Mouse (Mus musculus): ENCODE results near the gene Fam198a. TPM values are rescaled to one million over a fixed set of nuclear protein-coding genes. Genes with fewer than 3 reads are reported as not detected.

The Fam198a gene
- total and polyA plus RNA-seq, 2 experiments from 2014 or later: 1.6 to 5.7 TPM

DNA sequence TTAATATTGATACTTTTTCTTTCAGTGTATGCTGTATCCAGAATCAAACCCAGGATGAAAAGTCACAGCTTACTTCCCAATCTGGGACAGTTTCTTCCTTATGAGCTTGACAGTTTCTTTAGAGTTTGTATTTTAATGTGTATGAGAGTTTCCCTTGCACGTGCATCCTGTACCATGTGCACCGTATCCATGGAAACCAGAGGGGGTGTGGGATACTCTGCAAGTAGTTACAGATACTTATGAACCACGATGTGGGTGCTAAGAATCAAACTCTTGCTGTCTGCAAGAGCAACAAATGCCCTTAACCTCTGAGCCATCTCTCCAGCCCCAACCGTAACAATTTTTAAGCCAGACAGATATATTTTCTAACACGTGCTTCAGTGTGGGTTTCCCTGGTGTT lies 40.3 kb downstream of the Fam198a start:
- DNase-seq (peak; percentile 50), ATAC-seq (no peak)
- Histone ChIP-seq H3K4me1 (ENCODE audit: insufficient read depth) (peaks cover 12% of the 10 kb centered on the region; the same call in 1 of the 2 replicates), H3K27ac (ENCODE audit: low read depth, low read length) (no peak overlapping the region), H3K4me3 (ENCODE audit: low read depth, low read length) (no peak overlapping the region), H3K4me2 (ENCODE audit: low read depth) (no peak overlapping the region), H3K36me3 (ENCODE audit: insufficient read depth) (no peaks in the 10 kb centered on the region), H3K9ac (no peak overlapping the region), H3K27me3 (ENCODE audit: insufficient read depth, low read length) (no peaks in the 10 kb centered on the region), H3K9me3 (ENCODE audit: low read length) (no peaks in the 10 kb centered on the region)
- no peak for TF ChIP-seq CTCF (IDR thresholded peaks at IDR 0.05; ENCODE audit: low read depth)
- WGBS: 56% methylated on average over 5 of the region's 5 CpGs

GRCm38 (mm10) chr9:121993047-121993446 lies 42.3 kb downstream of the Fam198a start:
- no peak overlapping the region for H3K4me3 ChIP-seq (ENCODE audit: low read depth, low read length)
- H3K4me1 ChIP-seq (ENCODE audit: insufficient read depth): peaks cover 12% of the 10 kb centered on the region; the same call in 1 of the 2 replicates
- no peak overlapping the region for H3K9ac ChIP-seq
- DNase-seq (no peak), ATAC-seq (no peak)
- H3K9me3 ChIP-seq (ENCODE audit: low read length): no peaks in the 10 kb centered on the region
- H3K36me3 ChIP-seq (ENCODE audit: insufficient read depth): no peaks in the 10 kb centered on the region
- 58% methylated on average over 3 of the region's 3 CpGs for WGBS
- TF ChIP-seq CTCF (IDR thresholded peaks at IDR 0.05; ENCODE audit: low read depth): no peak
- H3K27ac ChIP-seq (ENCODE audit: low read depth, low read length): no peak overlapping the region
- no peaks in the 10 kb centered on the region for H3K27me3 ChIP-seq (ENCODE audit: insufficient read depth, low read length)
- no peak overlapping the region for H3K4me2 ChIP-seq (ENCODE audit: low read depth)

- Histone ChIP-seq H3K4me2 (ENCODE audit: low read depth) (peak overlapping the region; percentile 83), H3K4me3 (ENCODE audit: low read depth, low read length) (peak overlapping the region; percentile 89), H3K27ac (ENCODE audit: low read depth, low read length) (no peak overlapping the region), H3K36me3 (ENCODE audit: insufficient read depth) (no peaks in the 10 kb centered on the region), H3K9me3 (ENCODE audit: low read length) (no peaks in the 10 kb centered on the region), H3K27me3 (ENCODE audit: insufficient read depth, low read length) (no peaks in the 10 kb centered on the region), H3K9ac (peak overlapping the region; percentile 95), H3K4me1 (ENCODE audit: insufficient read depth) (peaks cover 12% of the 10 kb centered on the region; the same call in 1 of the 2 replicates)
- DNase-seq: no peak
- ATAC-seq: no peak
- WGBS: 9% methylated on average over 10 of the region's 10 CpGs
- TF ChIP-seq CTCF (IDR thresholded peaks at IDR 0.05; ENCODE audit: low read depth): no peak
Measured at GRCm38 (mm10) chr9:121995077-121995476, 44.3 kb downstream of the Fam198a start.

DNA sequence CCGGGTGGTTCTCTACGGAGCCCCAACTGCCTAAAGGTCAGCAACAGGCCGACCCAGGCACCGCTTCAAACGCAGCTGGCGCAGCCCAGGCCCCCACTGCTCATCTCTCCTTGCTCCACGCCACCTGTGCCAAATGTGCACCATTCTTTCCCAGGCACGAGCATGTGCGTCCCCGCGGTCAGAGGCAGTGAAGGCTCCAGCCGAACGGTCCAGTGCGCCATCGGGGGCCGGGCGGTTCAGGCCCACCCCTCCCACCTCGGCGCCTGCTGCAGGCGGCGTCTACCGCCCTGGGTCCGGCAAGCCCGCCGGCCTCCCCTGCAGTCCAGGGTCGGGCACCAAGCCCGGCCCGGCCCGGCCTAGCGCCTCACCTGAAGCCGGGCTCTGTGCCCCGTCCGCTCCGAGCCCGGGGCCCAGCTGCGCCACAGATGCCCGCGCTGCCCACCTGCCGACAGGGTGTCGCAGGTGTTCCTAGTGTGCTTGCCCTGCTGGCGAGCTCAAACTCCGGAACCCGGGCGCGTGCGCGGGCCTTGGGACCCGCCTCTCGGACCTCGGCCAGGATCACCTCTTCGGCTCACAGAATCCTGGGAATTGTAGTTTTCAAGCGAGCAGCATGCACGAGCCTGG lies 44.8 kb downstream of the Fam198a start:
- DNase-seq (peak; percentile 90), ATAC-seq (peak; percentile 90)
- Histone ChIP-seq H3K36me3 (ENCODE audit: insufficient read depth) (no peaks in the 10 kb centered on the region), H3K9me3 (ENCODE audit: low read length) (no peaks in the 10 kb centered on the region), H3K27me3 (ENCODE audit: insufficient read depth, low read length) (no peaks in the 10 kb centered on the region), H3K4me2 (ENCODE audit: low read depth) (peak overlapping the region; percentile 83), H3K27ac (ENCODE audit: low read depth, low read length) (no peak overlapping the region; the same call in 1 of the 2 replicates), H3K4me1 (ENCODE audit: insufficient read depth) (peaks cover 12% of the 10 kb centered on the region; the same call in 1 of the 2 replicates), H3K4me3 (ENCODE audit: low read depth, low read length) (peak overlapping the region; percentile 89), H3K9ac (peak overlapping the region; percentile 95)
- no peak for TF ChIP-seq CTCF (IDR thresholded peaks at IDR 0.05; ENCODE audit: low read depth)
- 1% methylated on average over 52 of the region's 53 CpGs for WGBS

DNA sequence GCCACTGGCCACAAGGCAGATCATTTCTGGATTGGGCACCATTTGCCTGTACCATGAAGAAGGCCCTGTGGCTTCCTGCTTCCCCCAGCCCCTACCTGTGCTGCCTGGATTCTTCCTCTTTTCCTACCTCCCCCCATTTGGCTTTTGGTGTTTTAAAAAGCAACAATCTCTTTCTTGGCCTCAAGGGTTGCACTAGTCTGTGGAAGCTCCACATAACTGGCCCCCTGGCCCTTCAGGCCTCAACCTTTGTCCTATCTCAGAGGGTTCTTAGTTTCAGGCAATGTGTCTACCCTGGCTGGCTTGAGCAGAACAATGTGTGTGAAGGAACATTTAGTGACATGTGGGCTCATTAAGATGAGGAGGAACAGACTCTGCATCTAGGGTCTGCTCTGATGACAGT lies 46.2 kb downstream of the Fam198a start, which contains the start of gene Pomgnt2:
Pomgnt2 (minus strand) TSS at position 101 of the 400 bp plus-strand sequence.
- ATAC-seq: no peak

DNA sequence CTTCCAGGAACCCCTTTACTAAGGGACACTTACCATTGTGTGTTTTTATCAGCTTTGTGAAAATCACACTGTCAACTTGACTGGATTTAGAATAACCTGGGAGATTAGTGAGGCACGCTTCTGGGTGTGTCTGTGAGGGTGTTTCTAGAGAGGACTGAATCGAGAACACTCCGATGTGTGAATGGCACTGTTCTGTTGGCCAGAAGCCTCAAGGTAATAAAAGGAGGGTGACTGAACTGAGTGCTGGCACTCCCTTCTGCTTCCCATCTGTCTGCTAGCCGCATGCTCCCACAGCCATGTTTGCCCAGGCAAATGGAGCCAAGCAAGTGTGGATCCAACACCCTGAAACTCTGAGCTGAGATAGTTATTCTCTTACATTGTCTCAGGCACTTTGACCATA lies 47.2 kb downstream of the Fam198a start:
- Histone ChIP-seq H3K4me3 (ENCODE audit: low read depth, low read length) (no peak overlapping the region), H3K36me3 (ENCODE audit: insufficient read depth) (no peaks in the 10 kb centered on the region), H3K9me3 (ENCODE audit: low read length) (no peaks in the 10 kb centered on the region), H3K4me2 (ENCODE audit: low read depth) (no peak overlapping the region), H3K4me1 (ENCODE audit: insufficient read depth) (peaks cover 12% of the 10 kb centered on the region; the same call in 1 of the 2 replicates), H3K27me3 (ENCODE audit: insufficient read depth, low read length) (no peaks in the 10 kb centered on the region), H3K9ac (no peak overlapping the region), H3K27ac (ENCODE audit: low read depth, low read length) (no peak overlapping the region)
- ATAC-seq (no peak), DNase-seq (no peak)
- WGBS: 56% methylated on average over 4 of the region's 4 CpGs
- no peak for TF ChIP-seq CTCF (IDR thresholded peaks at IDR 0.05; ENCODE audit: low read depth)

More for the DNA sequence above, 46.2 kb downstream of the Fam198a start, which contains the start of gene Pomgnt2:
- H3K4me1 ChIP-seq (ENCODE audit: insufficient read depth): peaks cover 12% of the 10 kb centered on the region; the same call in 1 of the 2 replicates
- H3K9me3 ChIP-seq (ENCODE audit: low read length): no peaks in the 10 kb centered on the region
- peak within 1 kb of the TSS; percentile 95 for H3K9ac ChIP-seq
- H3K4me3 ChIP-seq (ENCODE audit: low read depth, low read length): peak within 1 kb of the TSS; percentile 89
- TF ChIP-seq CTCF (IDR thresholded peaks at IDR 0.05; ENCODE audit: low read depth): no peak
- H3K27me3 ChIP-seq (ENCODE audit: insufficient read depth, low read length): no peaks in the 10 kb centered on the region
- H3K27ac ChIP-seq (ENCODE audit: low read depth, low read length): no peak within 1 kb of the TSS
- DNase-seq: no peak
- H3K36me3 ChIP-seq (ENCODE audit: insufficient read depth): no peaks in the 10 kb centered on the region
- H3K4me2 ChIP-seq (ENCODE audit: low read depth): peak within 1 kb of the TSS; percentile 83

- Histone ChIP-seq H3K27me3 (ENCODE audit: insufficient read depth, low read length) (no peaks in the 10 kb centered on the region), H3K9ac (no peak overlapping the region), H3K27ac (ENCODE audit: low read depth, low read length) (no peak overlapping the region), H3K9me3 (ENCODE audit: low read length) (no peaks in the 10 kb centered on the region), H3K4me2 (ENCODE audit: low read depth) (no peak overlapping the region), H3K4me1 (ENCODE audit: insufficient read depth) (peaks cover 19% of the 10 kb centered on the region), H3K36me3 (ENCODE audit: insufficient read depth) (no peaks in the 10 kb centered on the region), H3K4me3 (ENCODE audit: low read depth, low read length) (no peak overlapping the region)
- DNase-seq (no peak), ATAC-seq (no peak)
- no peak for TF ChIP-seq CTCF (IDR thresholded peaks at IDR 0.05; ENCODE audit: low read depth)
- WGBS: 83% methylated on average over 2 of the region's 2 CpGs
Measured at GRCm38 (mm10) chr9:122006175-122006574, 55.4 kb downstream of the Fam198a start.

Data from forebrain, postnatal 0 days (tissue).